Mouse (Mus musculus) spleen, adult 12 weeks (tissue): ENCODE measurements around the gene Adgra1.

Source experiments
- DNase-seq: peaks from one replicate; pipeline ENCODE4 v3.0.0; 2022; ENCODE audit warnings: low spot score

Adgra1 gene

GRCm38 (mm10) chr7:139834036-139834435 lies at the start of gene Adgra1:
Adgra1 (plus strand) TSS chr7:139834174.
- no peak for DNase-seq

DNA sequence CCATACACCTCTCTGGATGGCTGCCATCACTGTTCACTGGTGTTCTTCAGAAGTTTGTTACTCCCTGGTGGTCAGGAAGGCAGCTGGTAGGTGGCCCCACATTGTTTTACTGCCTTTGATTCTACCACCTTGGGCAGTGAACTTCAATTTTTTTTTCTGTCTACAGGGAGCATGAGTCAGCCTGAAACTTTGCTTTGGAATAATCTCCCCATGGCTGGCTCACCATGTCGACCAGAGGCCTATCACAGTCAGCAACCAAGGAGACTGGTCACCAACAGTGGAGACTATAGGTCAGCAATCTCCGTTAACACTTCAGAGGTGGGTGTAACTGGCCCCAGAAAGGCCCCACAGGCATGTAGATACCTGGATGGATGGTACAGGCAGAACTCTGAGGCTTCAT lies 46.6 kb upstream of the Adgra1 start:
- DNase-seq, result no peak

GRCm38 (mm10) chr7:139788927-139789326 lies 45.0 kb upstream of the Adgra1 start:
- no peak for DNase-seq

DNA sequence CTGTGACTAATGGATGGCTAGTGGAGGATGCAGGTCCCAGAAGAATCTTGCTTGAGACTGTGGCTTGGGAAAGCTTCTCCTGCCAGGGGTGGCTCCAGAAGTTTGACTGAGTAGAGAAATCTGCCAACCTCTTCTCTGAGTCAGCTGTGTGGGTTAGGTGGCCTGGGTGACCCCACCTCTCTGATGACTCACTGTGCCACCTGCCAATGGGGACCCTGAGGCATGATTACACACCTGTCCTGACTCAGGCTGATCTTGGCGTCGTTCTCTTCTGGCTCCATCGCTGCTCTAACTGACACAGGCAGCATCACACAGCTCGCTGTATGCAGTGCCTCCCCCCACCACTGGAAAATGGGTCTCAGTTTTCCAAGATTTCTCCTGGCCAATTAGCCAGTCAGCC lies 44.3 kb upstream of the Adgra1 start:
- DNase-seq, result no peak

DNA sequence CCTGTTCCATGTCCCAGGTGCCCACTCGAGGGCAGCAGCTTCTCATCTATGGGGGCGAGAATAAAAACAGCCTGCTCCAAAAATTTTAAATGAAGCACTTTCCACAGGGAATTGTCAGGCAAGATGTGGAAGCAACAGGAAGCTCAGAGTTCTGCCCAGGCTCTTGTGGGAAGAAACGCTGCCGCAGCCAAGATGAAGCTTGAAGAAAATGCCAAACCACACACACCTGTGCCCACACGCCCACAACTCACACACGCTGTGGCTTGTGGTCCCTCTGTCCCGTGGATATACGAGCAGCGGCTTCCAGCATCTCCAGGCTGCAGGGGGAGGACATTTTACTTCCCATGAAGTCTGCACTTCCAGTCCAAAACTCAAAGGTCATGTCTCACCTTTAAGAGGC lies 42.4 kb upstream of the Adgra1 start:
- no peak for DNase-seq

GRCm38 (mm10) chr7:139795004-139795605 lies 38.9 kb upstream of the Adgra1 start:
- DNase-seq, result no peak

GRCm38 (mm10) chr7:139797186-139798109 lies 36.5 kb upstream of the Adgra1 start:
- no peak for DNase-seq

GRCm38 (mm10) chr7:139806175-139806601 lies 27.8 kb upstream of the Adgra1 start:
- no peak for DNase-seq

- DNase-seq, result no peak
These were observed 23.9 kb upstream of the Adgra1 start for GRCm38 (mm10) chr7:139810036-139810435.

DNA sequence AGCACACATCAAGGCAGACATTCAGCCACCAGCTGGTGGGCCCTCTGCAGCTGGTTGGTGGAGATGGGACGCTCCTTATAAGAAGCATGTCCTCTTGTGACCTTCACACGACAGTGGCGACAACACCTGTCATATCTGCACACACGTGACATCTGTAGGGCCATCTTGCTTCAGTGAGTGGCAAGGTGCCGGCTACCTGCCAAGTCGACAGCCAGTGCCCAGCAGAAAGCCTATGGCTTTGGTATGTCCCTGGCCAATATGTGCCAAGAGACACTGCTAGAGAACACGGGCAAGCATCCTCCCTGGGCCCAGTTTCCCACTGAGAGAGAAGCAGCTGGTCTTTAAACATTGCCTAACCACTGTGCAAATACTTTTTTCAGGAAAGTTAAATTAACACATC lies 22.3 kb upstream of the Adgra1 start:
- no peak for DNase-seq

- no peak for DNase-seq
These were observed 20.3 kb upstream of the Adgra1 start for GRCm38 (mm10) chr7:139813577-139814207.

DNA sequence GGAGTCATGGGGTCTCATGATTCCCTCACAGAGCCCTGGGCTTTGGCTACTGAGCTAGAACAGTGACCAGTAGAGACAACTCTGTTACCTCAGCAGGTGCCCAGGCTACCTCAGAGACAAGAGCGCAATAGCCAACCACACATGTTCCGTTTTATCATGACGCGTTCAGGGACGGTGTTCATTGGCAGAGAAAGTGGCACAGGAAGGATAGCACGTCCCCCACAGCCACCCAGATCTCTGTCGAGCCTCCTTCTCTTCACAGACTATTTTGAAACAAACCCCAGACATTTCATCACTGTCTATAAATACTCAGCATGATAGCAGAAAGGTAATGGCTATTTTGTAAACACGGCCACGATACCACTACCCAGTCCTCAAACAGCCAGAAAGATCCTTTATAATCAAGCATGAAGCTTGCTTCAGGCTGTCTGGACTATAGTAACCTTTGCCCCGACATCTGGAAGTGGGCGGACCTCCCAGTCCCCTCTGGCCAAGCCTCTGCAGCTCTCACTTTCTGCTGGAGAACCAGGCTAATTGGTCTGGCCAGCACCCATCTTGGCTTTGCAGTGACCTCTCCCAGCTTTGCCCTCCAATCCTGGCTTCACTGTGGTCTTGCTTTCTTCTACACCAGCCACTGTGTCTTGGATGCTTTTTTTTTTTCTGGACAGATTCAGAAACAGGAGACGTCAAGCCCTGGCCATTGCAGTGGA lies 11.5 kb upstream of the Adgra1 start:
- DNase-seq, result no peak

DNA sequence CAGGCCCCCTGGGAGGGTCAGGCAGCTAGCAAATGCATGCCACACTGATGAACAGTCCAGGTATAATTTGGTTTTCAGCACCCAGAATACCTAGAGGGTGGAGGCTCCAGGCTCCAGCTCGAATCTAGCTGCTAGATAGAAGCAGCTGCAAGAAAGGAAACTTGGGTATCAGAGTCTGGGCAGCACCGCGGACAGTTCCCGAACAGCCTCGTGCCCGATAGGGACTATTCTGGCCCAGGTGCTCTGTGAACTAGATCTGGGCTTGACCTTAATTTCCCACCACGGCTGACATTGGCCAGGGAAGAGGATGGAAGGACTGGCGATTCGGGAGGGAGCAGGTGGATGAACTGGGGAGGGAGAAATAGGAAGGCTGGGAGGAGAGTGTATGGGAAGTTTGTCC lies 6.3 kb upstream of the Adgra1 start:
- no peak for DNase-seq

- no peak for DNase-seq
These were observed 442 bp upstream of the Adgra1 start for GRCm38 (mm10) chr7:139833532-139833931.

GRCm38 (mm10) chr7:139835140-139836131 lies 1.5 kb downstream of the Adgra1 start:
- no peak for DNase-seq

GRCm38 (mm10) chr7:139840443-139841168 lies 6.6 kb downstream of the Adgra1 start:
- DNase-seq, result no peak

DNA sequence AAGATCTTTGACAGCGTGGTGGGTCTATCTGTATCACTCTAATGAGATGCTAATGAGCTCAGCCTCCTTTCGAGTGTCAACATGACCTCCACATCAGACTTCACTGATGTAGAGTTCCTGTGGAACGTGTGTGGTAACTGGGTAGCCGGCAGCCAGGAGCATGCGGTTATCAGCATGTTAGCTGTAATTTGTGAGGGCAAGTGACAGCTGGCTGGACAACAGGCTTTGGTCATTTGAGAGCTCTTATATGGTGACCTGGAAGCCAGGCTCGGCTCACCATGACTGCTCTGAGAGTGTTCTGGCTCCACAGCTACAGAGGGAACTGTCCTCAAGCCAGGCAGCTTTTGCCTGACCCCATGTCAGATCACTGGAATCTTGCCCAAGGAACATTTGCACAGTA lies 8.4 kb downstream of the Adgra1 start:
- DNase-seq, result no peak

GRCm38 (mm10) chr7:139843140-139843539 lies 9.2 kb downstream of the Adgra1 start:
- no peak for DNase-seq

GRCm38 (mm10) chr7:139843776-139844175 lies 9.8 kb downstream of the Adgra1 start:
- DNase-seq, result no peak

DNA sequence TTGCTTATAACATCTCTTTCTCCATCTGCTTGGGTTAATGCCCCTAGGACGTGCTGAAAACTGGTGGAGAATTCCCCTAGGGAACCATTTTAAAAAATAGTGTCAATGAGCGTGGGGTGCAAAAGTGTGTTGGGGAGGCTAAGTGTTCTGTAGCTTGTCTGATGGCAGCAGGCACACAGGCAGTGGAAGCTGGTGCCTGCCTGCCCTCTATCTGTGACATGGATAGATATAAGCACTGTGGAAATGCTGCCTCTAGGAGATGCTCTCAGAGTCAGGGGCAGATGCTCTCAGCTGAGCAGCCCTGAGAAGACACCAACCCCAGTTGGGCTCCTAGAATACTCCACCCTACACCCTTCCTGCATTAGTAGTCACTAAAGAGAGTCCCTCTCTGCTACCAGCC lies 11.1 kb downstream of the Adgra1 start:
- DNase-seq, result no peak
